Mouse (Mus musculus) thymus, adult 18-20 months (tissue): ENCODE results near the gene 4930518I15Rik.
A peak's percentile ranks its signal among the peaks of the same experiment; 100 is the strongest.
"Not testable (repeated sequence)": the region's sequence is repeated elsewhere in the genome, so short reads cannot be mapped to it uniquely, and the experiment has no call there.

Experiments
- DNase-seq, 2 experiments: peaks; one replicate each; pipeline ENCODE4 v3.0.0; 2022; ENCODE audit warnings: mixed read lengths in 2 of 2

4930518I15Rik gene

DNA sequence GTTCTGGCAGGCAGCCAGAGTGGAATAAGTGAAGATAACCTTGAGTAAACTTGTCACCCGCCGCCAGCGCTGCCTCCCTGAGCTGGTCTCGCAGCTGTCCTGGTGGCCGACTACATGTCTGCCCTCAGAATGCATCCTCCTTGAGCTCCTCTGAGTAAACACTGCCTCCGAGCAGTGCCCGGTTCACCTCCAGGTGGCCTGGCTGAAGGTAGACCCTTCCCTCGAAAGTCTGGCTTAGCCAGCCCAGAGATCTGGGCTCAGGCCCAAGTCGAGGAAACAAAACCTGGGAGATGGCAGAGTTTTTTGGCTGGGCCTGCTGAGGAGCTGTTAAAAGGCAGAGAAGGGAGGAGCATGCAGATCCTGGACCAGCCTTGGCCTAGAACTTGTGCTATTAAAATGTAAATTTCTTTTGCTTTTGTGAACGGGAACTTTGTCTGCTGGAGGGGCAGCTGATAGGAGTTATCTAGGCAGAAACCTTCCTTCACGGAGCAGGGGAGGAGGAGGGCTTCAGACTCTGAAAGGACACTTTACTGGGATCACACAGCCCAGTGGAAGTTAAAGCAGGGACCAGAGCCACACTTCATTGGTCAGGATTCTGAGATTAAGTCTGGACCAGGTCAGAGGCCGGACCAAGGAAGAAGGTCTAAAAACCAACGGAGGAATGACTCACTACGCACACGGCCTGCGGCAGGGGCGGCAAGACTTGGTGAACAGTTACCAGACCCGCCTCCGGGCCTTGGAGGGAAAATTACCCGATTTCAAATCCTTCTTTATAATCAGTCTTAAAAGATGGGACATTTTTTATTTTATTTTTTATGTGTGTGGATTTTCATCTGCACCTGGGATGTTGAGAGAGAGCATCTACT lies 15.7 kb downstream of the 4930518I15Rik start:
- DNase-seq, result peak in 1 of 2 experiments; percentile 8

DNA sequence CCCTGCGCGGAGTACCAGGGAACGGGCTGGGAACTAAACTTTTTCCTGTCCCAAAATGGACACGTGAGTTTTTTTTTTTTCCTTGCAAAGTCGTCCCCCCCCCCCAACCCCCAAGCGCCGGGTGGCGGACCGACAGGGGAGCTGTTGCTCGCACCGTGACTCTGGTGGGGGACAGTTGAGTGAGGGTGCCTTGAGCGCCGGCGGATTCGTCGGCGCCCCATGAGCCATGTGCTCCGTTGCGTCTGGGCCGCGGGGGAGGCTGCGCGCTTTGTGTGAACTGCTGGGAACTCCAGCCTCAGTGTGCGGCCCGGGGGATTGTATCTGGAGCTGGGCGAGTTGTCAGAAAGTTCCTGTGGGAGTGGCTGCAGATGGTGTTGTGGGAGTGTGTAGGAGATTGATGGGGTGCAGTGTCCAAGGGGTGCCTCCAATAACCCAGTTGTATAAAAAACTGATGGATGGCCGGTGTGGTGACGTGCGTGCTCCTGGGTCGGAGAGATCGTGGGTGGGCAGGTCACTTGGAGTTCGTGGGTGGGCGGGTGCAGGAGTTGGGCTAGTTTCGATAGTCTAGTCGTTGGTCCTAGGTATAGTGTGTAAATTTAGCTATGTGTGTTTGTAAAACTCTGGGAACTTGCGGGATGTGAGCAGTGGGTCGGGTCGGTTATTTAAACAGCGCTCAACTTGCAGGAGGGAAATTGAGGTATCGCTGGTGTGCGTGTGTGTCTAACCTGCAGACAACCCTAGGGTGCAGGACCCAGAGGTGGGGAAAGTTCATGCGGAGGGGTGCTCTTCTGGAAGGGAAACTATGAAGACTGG lies 16.5 kb downstream of the 4930518I15Rik start:
- DNase-seq, result peak; percentile 50 to 55

DNA sequence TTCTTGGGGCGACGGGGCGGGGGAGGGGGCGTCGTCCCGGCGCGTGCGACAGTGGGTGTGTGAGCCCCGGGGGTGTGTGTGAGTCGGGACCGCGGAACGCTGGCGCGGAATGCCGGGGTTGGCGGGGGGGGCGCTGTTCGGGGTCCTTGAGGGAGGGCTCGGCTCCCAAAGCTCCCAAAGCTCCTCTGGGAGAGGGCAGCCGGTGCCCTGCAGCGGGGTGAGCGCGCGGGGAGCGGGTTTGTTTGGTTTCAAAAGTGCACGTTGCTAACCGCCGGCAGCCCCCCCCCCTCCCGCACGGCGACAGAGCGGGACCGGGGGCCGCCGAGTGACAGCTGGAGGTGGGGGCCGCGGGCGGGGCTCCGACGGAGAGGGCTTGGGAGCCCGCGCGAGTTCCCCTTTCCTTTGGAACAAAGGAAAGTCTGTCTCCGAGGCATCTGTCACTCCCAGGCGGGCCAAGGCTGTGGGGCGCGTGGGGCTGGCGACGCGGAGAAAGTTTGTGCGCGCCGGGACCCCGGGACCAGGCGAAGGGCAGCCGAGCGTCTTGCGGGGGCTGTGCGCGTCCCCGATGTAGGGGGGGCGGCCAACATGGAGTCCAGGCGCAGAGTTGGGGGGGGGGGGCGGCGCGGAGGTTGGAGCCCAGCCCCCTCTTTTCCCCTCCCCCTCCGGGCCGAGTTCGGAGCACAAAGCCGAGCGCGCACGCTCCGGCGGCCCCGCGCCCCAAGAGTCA lies 17.3 kb downstream of the 4930518I15Rik start:
- DNase-seq, result peak; percentile 28 to 32

DNA sequence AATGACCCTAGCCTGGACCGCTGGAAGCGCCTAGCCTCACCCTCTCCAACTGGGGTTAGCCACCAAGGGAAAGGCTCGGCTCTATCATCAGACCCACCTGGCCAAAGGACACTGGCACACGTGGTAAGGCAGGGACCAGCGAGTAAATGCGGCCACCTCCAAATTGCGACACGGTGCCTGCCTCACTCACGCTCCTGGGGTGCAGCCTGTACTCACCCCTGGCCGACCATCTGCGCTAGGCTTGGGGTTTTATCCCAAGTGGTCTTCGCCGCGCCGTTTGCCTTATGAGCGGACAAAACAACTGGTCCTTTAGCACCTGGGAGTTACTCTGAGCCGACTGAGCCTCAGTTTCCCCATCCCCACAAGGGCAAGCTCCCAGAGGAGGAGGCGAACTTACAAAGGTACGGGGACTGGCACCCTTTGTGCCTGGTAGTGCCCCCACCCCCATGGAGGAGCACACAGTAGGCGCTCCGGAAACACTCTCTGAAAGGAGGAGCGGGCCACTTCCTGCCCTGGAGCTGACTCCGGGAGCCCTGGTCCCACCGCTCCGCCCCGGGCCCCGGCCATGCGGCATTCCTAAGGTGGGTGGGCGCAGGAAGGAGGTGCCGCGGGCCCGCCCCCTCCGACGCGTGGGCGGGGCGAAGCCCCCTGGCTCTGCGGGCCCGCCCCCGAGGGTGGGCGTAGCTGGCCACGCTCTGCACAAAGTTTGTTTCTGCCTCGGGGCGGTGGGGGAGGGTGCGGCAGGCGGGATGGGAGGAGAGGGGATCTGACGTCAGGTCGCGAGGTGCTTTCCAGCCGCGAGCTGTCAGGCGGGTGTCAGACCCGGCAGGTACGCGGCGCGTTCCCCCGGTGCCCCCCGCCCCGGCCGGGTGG lies 18.2 kb downstream of the 4930518I15Rik start, which contains the start of gene Tgif2:
Tgif2 (plus strand) TSS at position 689 of the 873 bp plus-strand sequence.
- peak; percentile 79 to 84 for DNase-seq

DNA sequence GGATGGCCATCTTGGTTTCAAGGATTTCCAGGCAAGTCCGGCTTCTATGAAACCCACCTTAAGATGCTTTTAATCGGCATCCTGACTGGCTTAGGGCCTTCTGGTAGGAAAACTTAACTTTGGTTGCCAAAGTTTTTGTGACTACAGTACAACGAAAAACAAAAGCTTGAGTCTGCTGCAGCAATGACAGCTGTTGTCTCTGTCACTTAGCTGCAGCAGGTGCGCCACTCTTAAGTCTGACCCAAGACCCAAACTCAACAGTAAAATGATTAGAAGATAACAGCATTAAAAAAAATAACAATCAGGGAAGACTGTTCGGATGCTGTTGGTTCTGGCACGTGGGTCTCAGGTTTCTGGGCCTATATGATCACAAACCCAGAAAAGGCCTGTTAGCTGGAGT lies 18.9 kb downstream of the 4930518I15Rik start:
- DNase-seq, result no peak

DNA sequence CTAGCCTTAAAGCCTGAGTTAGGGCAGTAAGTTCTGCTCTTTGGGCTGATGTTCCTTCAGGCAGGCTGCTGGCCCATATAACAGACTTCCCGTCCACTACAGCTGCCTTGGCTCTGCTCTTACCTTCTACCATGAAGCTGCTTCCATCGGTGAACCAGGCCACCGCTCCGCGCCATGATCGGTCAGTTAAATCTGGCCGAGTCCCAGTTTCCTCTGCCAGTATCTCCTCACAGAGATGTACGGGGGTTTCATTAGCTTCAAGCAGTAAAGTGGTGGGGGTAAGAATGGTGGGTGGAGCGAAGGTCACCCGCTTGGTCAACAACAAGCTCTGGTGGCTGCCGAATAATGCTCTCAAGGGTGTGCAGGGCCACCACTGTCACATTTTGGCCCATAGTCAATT lies 23.4 kb downstream of the 4930518I15Rik start:
- no peak for DNase-seq

DNA sequence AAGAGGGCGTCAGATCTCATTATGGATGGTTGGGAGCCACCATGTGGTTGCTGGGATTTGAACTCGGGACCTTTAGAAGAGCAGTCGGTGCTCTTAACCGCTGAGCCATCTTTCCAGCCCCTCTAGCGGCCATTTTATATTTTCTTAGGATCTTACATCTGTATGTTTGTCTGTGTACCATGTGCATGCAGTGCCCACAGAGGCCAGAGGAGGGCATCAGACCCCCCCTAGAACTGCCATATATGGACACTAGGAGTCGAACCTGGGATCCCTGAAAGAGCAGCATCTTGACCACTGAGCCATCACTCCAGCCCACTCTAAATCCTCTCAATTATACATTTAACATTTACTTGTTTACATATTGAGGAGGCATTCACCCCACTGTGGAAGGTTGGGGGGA lies 32.6 kb downstream of the 4930518I15Rik start:
- not testable (repeated sequence) for DNase-seq

DNA sequence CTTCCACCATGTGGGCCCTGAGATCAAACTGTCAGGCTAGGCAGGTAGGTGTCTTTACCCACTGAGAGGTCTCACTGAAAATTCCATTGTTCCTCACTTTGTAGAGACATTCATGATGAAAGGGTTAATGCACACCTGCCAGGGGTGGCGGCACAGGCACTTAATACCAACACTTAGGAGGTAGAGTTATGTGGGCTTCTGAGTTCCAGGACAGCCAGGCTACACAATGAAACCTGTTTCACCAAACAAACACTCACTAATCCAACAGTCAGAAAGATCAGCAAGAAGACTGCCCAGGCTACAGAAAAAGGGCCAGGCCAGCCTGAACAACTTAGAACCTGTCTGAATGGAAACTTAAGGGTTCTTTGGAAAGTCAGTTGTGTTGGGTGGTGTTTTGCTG lies 41.6 kb downstream of the 4930518I15Rik start:
- no peak for DNase-seq

DNA sequence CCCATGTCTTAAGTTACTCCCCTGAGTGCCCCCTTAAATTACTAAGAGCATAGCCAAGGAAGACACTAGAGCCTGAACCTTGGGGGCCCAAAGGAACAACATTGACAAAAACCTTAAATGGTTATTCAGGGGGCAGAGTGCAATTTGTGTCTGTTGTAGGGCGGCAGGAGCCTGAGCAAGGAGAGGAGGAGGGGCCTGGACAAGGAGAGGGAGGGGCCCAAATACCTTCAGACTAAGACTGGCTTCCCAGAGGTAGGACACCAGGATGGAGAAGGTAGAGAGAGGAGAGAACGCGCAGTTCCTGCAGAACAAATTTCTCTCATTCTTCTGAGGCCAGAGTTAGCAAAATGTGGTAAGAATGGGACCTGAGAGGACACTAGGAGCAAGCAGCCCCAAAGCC lies 42.3 kb downstream of the 4930518I15Rik start:
- DNase-seq, result no peak

DNA sequence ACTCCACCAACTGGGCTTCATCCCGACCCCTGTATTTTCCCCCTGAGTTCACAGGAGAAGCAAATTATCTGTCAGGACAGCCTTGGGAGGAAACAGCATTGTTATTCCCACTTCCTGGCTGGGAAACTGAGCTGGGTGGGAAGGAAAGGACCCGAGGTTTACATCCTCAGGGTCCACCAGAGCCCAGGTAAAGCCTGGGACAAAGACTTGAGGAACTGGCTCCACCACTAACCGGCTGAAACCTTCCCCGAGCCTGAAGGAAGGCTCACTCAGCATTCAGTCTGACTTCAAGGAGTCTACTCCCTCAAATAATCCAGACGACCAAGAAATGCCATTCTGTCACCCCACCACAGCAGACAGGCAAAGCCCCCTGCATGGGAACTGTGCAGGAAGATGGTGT lies 42.9 kb downstream of the 4930518I15Rik start:
- no peak for DNase-seq

DNA sequence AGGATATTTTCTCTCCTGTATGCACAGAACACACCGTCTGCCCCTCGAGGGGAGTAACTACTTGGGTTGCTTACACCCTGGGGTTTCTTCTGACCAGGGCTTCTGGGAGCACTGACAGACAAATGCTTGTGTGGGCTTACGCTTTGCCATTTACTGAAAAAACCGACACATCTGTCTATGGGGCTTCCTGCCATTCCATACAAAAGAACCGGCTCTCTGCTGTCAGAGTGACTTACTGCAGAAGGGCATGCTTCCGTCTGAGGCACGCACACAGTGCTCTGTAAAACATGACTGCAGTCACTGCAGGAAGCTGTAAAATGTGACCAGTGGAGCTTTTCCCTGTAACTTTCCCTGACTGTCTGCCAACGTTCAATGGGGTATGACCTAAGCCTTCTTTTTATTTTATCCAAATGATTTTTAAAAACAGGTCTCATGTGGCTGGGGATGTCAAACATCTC lies 43.4 kb downstream of the 4930518I15Rik start:
- no peak for DNase-seq

DNA sequence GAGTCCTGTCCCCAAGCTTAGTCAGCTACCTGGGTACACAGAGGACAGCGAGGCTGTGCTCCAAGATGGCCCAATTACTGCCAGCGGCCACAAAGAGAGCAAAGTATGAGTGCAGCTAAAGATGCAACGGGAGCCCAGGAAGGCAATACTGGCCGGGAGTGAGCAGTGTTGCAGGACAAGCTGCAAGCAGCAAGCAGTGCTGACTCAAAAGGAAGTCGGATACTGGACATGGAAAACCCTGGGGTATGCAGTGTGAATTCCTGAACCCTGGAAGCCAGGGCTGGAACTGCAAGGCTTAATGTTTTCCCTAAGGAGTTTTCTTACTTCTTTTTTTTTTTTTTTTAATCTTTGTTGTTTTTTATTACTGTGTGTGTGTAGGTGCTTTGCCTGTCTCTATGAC lies 46.2 kb downstream of the 4930518I15Rik start:
- no peak for DNase-seq

DNA sequence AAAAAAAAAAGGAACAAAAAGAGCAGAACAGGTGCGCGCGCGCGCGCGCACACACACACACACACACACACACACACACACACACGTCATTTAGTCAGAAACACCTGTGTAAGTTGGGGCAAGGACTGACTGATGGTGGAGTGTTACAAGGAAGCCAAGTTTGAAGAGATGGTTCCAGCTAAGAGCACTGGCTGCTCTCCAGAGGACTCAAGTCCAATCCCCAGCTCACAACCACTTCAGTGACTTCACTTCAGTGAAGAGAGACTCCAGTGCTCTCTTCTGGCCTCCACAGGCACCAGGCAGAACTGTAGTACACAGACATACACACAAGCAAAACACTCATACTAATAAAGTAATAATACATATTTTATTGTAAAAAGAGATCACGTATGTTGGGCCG lies 47.0 kb downstream of the 4930518I15Rik start:
- DNase-seq, result no peak

DNA sequence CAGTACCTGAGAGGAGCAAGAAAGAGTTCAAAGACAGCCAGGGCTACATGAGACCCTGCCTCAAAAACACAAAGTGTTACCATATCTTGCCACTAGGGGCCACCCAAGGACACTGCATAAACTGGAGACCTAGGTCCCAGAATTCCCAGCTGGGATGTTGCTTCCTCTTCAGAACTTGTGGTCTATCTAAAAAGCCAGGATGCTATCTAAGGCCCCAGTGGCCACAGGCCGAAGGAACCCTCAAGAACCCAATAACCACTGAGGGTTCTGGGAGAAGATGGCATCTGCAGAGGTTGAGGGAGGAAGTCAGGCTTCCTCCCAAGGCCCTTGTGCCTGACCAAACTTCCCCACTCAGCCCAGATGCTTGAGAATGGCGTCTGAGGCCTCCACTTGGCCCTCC lies 48.2 kb downstream of the 4930518I15Rik start:
- DNase-seq, result peak; percentile 5 to 35

DNA sequence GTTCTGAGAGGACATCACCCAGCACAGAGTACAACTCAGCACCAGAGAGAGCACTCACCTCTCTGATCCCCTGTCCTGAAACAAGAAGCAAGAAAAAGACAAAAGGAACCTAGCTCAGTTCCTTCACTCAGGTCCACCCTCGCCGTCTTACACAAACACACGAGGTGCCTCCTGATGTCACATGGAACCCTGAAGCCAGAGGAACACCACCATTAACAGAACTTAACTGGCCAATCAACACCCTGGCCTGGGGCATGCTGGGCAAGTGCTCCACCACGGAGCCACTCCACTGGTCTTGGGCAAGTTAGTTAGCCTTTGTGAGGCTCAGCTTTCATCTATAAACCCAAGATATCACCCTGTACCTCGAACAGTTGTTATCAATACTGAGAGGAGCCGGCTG lies 50.9 kb downstream of the 4930518I15Rik start:
- DNase-seq, result no peak
